Mouse (Mus musculus) adrenal gland, adult 18-20 months (tissue): ENCODE data around the gene Bap1. TPM values are rescaled to one million over a fixed set of nuclear protein-coding genes. Genes with fewer than 3 reads are reported as not detected.

Experiments used
- total RNA-seq, 2 experiments: library from RNA; stranded (reverse); gene quantifications; 1 replicate in 1 of 2; 2 replicates in 1 of 2; pipeline ENCODE4 v1.2.3; 2021

Gene Bap1
- total RNA-seq, 2 experiments from 2014 or later = 55.9 to 69.2 TPM

Other genes with a start within 250 kb of the Bap1 start
- gene Spcs1, start 249.8 kb upstream of the Bap1 start, total RNA-seq = 100 to 1,000 TPM; 210 to 259 TPM
- gene Pbrm1, start 232.3 kb upstream of the Bap1 start, total RNA-seq = 10 to 100 TPM; 38.5 to 48.1 TPM
- 100 to 1,000 TPM; 103 to 127 TPM for gene Gnl3, start 232.3 kb upstream of the Bap1 start, total RNA-seq
- 10 to 100 TPM; 63.6 to 81.3 TPM for gene Smim4, start 122.5 kb upstream of the Bap1 start, total RNA-seq
- gene Nt5dc2, start 120.4 kb upstream of the Bap1 start, total RNA-seq = 10 to 100 TPM; 27.0 to 32.7 TPM
- gene Stab1, start 82.8 kb upstream of the Bap1 start, total RNA-seq = 10 to 100 TPM; 83.4 to 93.7 TPM
- gene Tnnc1, start 43.1 kb upstream of the Bap1 start, total RNA-seq = 1 to 10 TPM in 1 of 2 experiments, under 1 TPM in 1; 0.74 to 1.7 TPM
- gene Nisch, start 34.5 kb upstream of the Bap1 start, total RNA-seq = 100 to 1,000 TPM; 257 to 319 TPM
- gene Sema3g, start 33.6 kb upstream of the Bap1 start, total RNA-seq = 10 to 100 TPM in 1 of 2 experiments, 1 to 10 TPM in 1; 8.5 to 10.6 TPM
- 1 to 10 TPM; 5.8 to 6.7 TPM for gene Phf7, start 133 bp upstream of the Bap1 start, total RNA-seq
- 1 to 10 TPM; 1.5 to 2.0 TPM for gene Dnah1, start 72.4 kb downstream of the Bap1 start, total RNA-seq
- 10 to 100 TPM; 32.9 to 45.3 TPM for gene Capn7, start 85.2 kb downstream of the Bap1 start, total RNA-seq
- 100 to 1,000 TPM; 136 to 182 TPM for gene Sh3bp5, start 184.6 kb downstream of the Bap1 start, total RNA-seq
- 10 to 100 TPM; 52.1 to 60.1 TPM for gene Eaf1, start 242.9 kb downstream of the Bap1 start, total RNA-seq
- 10 to 100 TPM; 19.9 to 20.8 TPM for gene Mettl6, start 243.6 kb downstream of the Bap1 start, total RNA-seq